Mouse (Mus musculus) lung, embryonic 16.5 days (tissue): Measurements from ENCODE around the gene Aunip. TPM values are rescaled to one million over a fixed set of nuclear protein-coding genes. Genes with fewer than 3 reads are reported as not detected.

Experiments
- ATAC-seq: fragments of 200-750 bp; cut with Nextera tagmentation; 2 replicates; pipeline ENCODE4 v1.8.0; 2017; ENCODE audit warnings: low read depth, mild to moderate bottlenecking, moderate library complexity
- H3K27ac ChIP-seq: fragments of 300-500 bp; sonication (generic); 2 replicates; pipeline ENCODE4 v1.5.1; 2014; ENCODE audit warnings: mild to moderate bottlenecking, control low read depth, low read length
- H3K27me3 ChIP-seq: fragments of 300-500 bp; sonication (generic); 2 replicates; pipeline ENCODE4 v1.6.1; 2014; ENCODE audit warnings: low read depth, low read length, mixed read lengths; ENCODE audit not compliant: control insufficient read depth, insufficient read depth
- H3K36me3 ChIP-seq: fragments of 300-500 bp; sonication (generic); 2 replicates; pipeline ENCODE4 v1.6.1; 2014; ENCODE audit warnings: low read length; ENCODE audit not compliant: control insufficient read depth, insufficient read depth
- H3K4me1 ChIP-seq: fragments of 300-500 bp; sonication (generic); replicated peaks from 2 replicates; pipeline ENCODE4 v1.6.1; 2014; ENCODE audit warnings: low read length, mixed read lengths; ENCODE audit not compliant: control insufficient read depth, insufficient read depth
- H3K4me2 ChIP-seq: fragments of 300-500 bp; sonication (generic); 2 replicates; pipeline ENCODE4 v1.6.1; 2014; ENCODE audit warnings: low read depth, low read length, control low read depth
- H3K4me3 ChIP-seq: fragments of 300-500 bp; sonication (generic); 2 replicates; pipeline ENCODE4 v1.5.1; 2014; ENCODE audit warnings: mild to moderate bottlenecking, low read length, control low read depth
- H3K9ac ChIP-seq: fragments of 300-500 bp; sonication (generic); 2 replicates; pipeline ENCODE4 v1.6.1; 2014; ENCODE audit warnings: low read length, control low read depth
- H3K9me3 ChIP-seq: fragments of 300-500 bp; sonication (generic); 2 replicates; pipeline ENCODE4 v1.6.1; 2016; ENCODE audit warnings: low read length; ENCODE audit not compliant: control insufficient read depth
- WGBS: fragments of 180-500 bp; shearing (Covaris S2); extraction: QIAGEN DNeasy Blood & Tissue Kit; methylation state at CpG from one replicate; pipeline ENCODE4 v1.1.7; 2014; 5-methylcytosine and 5-hydroxymethylcytosine counted together
- polyA plus RNA-seq: library from polyadenylated mRNA; unstranded; fragments of >200 nt; fragmentation: Nextera tagmentation; extraction: Ambion mirVana; gene quantifications from 2 replicates; pipeline ENCODE4 v1.2.1, GENCODE M21; 2015

The Aunip gene
- polyA plus RNA-seq, 1 experiment from 2014 or later = 14.5 TPM

DNA sequence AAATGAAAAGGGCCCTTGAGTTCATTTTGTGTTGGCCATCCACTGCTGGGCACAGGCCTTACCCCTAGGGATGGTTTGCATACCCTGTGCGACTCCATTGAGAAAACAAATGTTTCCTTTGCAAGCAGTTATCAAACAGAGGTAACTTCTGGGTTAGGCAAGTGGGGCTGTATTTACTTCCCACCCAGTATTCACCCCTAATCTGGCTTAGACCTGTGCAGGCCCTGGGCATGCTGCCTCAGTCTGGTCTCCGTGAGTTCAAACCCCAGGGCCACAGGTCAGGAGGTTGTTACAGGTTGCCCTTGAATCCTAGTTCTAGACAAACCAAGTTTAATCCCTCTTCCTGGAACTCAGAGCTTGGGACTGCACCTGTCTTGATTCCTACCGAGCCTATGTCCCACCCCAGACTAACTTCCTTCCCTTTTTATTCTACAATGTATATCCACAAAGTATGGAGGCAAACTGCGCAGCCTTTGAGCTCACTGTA lies 5.5 kb upstream of the Aunip start:
- ATAC-seq = no peak
- 91% methylated on average over 4 of the region's 4 CpGs for WGBS
- no peaks in the 10 kb centered on the region for H3K9me3 ChIP-seq
- no peak overlapping the region for H3K9ac ChIP-seq
- no peaks in the 10 kb centered on the region for H3K4me1 ChIP-seq
- H3K4me3 ChIP-seq = no peak overlapping the region
- H3K4me2 ChIP-seq = no peak overlapping the region
- no peaks in the 10 kb centered on the region for H3K27me3 ChIP-seq
- H3K27ac ChIP-seq = no peak overlapping the region
- no peaks in the 10 kb centered on the region; the same call in 1 of the 2 replicates for H3K36me3 ChIP-seq

- WGBS = 55% methylated on average over 3 of the region's 4 CpGs
- Histone ChIP-seq H3K36me3 (no peaks in the 10 kb centered on the region; the same call in 1 of the 2 replicates), H3K4me2 (no peak overlapping the region), H3K9ac (no peak overlapping the region), H3K4me3 (no peak overlapping the region), H3K27ac (no peak overlapping the region), H3K4me1 (no peaks in the 10 kb centered on the region), H3K27me3 (no peaks in the 10 kb centered on the region), H3K9me3 (no peaks in the 10 kb centered on the region)
- ATAC-seq = no peak
Measured at GRCm38 (mm10) chr4:134505966-134506594, 4.7 kb upstream of the Aunip start.

GRCm38 (mm10) chr4:134506713-134507112 lies 4.1 kb upstream of the Aunip start:
- peaks cover under 1% of the 10 kb centered on the region for H3K4me1 ChIP-seq
- no peaks in the 10 kb centered on the region; the same call in 1 of the 2 replicates for H3K36me3 ChIP-seq
- no peak overlapping the region for H3K9ac ChIP-seq
- 85% methylated on average over 19 of the region's 19 CpGs for WGBS
- H3K27me3 ChIP-seq = no peaks in the 10 kb centered on the region
- H3K4me2 ChIP-seq = no peak overlapping the region
- H3K4me3 ChIP-seq = no peak overlapping the region
- ATAC-seq = no peak
- H3K27ac ChIP-seq = no peak overlapping the region
- no peaks in the 10 kb centered on the region for H3K9me3 ChIP-seq

- no peaks in the 10 kb centered on the region for H3K27me3 ChIP-seq
- H3K4me3 ChIP-seq = peak overlapping the region; percentile 69
- H3K9ac ChIP-seq = no peak overlapping the region
- 73% methylated on average over 4 of the region's 4 CpGs for WGBS
- no peaks in the 10 kb centered on the region for H3K9me3 ChIP-seq
- H3K27ac ChIP-seq = no peak overlapping the region
- peaks cover 20% of the 10 kb centered on the region for H3K4me1 ChIP-seq
- peak overlapping the region; percentile 81 for H3K4me2 ChIP-seq
- H3K36me3 ChIP-seq = no peaks in the 10 kb centered on the region; the same call in 1 of the 2 replicates
- peak; percentile 6; the same call in 1 of the 2 replicates for ATAC-seq
Measured at GRCm38 (mm10) chr4:134510396-134510795, 403 bp upstream of the Aunip start.

DNA sequence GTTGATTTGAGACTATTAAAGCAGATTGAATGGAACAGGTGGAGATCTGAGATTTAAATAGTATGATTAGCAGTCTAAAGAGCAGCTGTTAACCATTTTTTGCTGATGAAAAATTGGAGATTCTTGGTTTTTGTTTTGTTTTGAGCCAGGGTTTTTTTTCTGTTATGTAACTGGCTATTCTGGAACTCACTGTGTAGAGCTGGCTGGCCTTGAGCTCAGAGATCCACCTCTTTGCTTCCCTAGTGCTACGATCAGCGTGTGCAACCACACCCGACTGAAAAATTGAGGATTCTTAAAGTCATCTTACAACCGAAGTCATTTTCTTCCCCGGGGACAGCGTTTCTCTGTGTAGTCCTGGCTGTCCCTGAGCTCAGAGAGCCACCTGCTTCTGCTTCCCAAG lies 931 bp downstream of the Aunip start:
- Histone ChIP-seq H3K27me3 (no peaks in the 10 kb centered on the region), H3K4me3 (peak overlapping the region; percentile 69), H3K9me3 (no peaks in the 10 kb centered on the region), H3K9ac (peak overlapping the region; percentile 39), H3K4me1 (peaks cover 22% of the 10 kb centered on the region), H3K4me2 (peak overlapping the region; percentile 81), H3K36me3 (no peaks in the 10 kb centered on the region; the same call in 1 of the 2 replicates), H3K27ac (no peak overlapping the region)
- 55% methylated on average over 6 of the region's 6 CpGs for WGBS
- ATAC-seq = no peak

- peak overlapping the region; percentile 56 for H3K4me2 ChIP-seq
- 14% methylated on average over 14 of the region's 15 CpGs for WGBS
- no peaks in the 10 kb centered on the region for H3K36me3 ChIP-seq
- H3K9me3 ChIP-seq = no peaks in the 10 kb centered on the region
- H3K27me3 ChIP-seq = no peaks in the 10 kb centered on the region
- peaks cover 27% of the 10 kb centered on the region for H3K4me1 ChIP-seq
- ATAC-seq = peak; percentile 49
- H3K9ac ChIP-seq = no peak overlapping the region
- H3K4me3 ChIP-seq = peak overlapping the region; percentile 26
- no peak overlapping the region for H3K27ac ChIP-seq
Measured at GRCm38 (mm10) chr4:134512798-134513197, 2.0 kb downstream of the Aunip start.

DNA sequence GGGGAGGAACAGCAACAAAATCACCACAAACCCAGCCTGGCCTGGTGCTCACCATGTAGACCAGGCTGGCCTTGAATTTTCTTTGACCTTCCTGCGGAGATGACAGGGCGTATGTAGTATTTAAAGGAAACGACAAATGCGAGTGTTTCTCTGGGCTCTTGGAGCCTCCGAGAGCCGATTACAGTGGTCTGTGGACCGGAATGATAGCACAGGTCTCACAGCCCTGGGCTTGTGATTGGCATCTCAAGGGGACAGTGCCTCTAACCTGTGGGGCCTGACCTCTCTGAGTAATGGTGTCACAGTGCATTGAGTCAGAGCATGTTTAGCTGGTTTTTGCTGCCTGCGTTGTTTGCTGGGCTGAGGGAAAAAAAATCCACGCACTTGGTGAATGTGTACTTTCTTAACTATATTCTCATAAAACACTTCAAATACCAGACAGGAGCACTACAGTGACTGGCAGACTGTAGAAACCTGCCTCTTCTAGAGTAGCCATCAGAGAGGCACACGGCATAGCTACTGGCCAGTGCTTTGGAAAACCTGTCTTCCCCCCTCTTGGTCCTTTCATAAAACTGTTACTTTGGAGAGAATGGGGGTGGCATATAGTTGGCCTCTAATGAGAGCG lies 3.6 kb downstream of the Aunip start:
- WGBS = 71% methylated on average over 11 of the region's 11 CpGs
- no peak overlapping the region for H3K4me2 ChIP-seq
- ATAC-seq = no peak
- no peak overlapping the region for H3K4me3 ChIP-seq
- H3K27me3 ChIP-seq = no peaks in the 10 kb centered on the region
- peaks cover 27% of the 10 kb centered on the region for H3K4me1 ChIP-seq
- H3K27ac ChIP-seq = peak overlapping the region; percentile 60
- no peaks in the 10 kb centered on the region for H3K36me3 ChIP-seq
- no peak overlapping the region; the same call in 1 of the 2 replicates for H3K9ac ChIP-seq
- H3K9me3 ChIP-seq = no peaks in the 10 kb centered on the region

- ATAC-seq = no peak
- H3K4me1 ChIP-seq = peaks cover 27% of the 10 kb centered on the region
- H3K9me3 ChIP-seq = no peaks in the 10 kb centered on the region
- H3K4me2 ChIP-seq = no peak overlapping the region
- H3K36me3 ChIP-seq = no peaks in the 10 kb centered on the region; the same call in 1 of the 2 replicates
- no peaks in the 10 kb centered on the region for H3K27me3 ChIP-seq
- no peak overlapping the region for H3K9ac ChIP-seq
- H3K27ac ChIP-seq = peak overlapping the region; percentile 45; the same call in 1 of the 2 replicates
- WGBS = 42% methylated on average over 7 of the region's 7 CpGs
- no peak overlapping the region for H3K4me3 ChIP-seq
Measured at GRCm38 (mm10) chr4:134515614-134516013, 4.8 kb downstream of the Aunip start.

- no peaks in the 10 kb centered on the region for H3K9me3 ChIP-seq
- no peak overlapping the region for H3K4me3 ChIP-seq
- 65% methylated on average over 8 of the region's 8 CpGs for WGBS
- no peaks in the 10 kb centered on the region for H3K27me3 ChIP-seq
- no peak overlapping the region for H3K9ac ChIP-seq
- no peak for ATAC-seq
- no peak overlapping the region for H3K4me2 ChIP-seq
- H3K36me3 ChIP-seq = peaks cover 2% of the 10 kb centered on the region; the same call in 1 of the 2 replicates
- peaks cover 23% of the 10 kb centered on the region for H3K4me1 ChIP-seq
- no peak overlapping the region; the same call in 1 of the 2 replicates for H3K27ac ChIP-seq
Measured at GRCm38 (mm10) chr4:134516981-134517380, 6.2 kb downstream of the Aunip start.
